Mouse (Mus musculus) neutrophil, adult 83 days (primary cell): ENCODE data around the gene Ubtf. TPM values are rescaled to one million over a fixed set of nuclear protein-coding genes. Genes with fewer than 3 reads are reported as not detected.

Source experiments
- total RNA-seq, 2 experiments: library from RNA; stranded (reverse); gene quantifications; one replicate each; pipeline ENCODE4 v1.2.4; 2023

The Ubtf gene
- total RNA-seq: 10 to 100 TPM; 79.6 to 80.9 TPM

DNA sequence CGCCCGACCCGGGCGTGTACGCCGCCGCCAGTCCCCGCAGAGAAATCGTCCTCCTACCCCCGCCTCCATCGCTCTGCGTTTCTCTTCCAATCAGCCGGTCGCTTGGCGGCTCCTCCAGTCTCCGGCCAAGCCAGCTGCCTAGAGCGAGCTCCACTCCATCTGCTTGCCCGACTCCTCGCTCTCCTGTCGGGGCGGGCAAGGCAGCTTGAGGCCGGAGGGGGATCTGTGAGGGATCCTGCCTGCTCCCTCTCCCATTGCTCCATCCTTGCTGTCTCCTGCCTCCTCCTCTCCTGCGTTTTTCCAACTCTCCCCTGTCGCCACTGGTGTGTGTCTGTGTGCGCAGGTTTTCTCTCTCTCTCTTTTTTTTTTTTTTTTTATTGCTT, at the start of gene Ubtf:
Gene Ubtf, minus strand, starts transcription at position 333 of the 383 bp plus-strand sequence.

DNA sequence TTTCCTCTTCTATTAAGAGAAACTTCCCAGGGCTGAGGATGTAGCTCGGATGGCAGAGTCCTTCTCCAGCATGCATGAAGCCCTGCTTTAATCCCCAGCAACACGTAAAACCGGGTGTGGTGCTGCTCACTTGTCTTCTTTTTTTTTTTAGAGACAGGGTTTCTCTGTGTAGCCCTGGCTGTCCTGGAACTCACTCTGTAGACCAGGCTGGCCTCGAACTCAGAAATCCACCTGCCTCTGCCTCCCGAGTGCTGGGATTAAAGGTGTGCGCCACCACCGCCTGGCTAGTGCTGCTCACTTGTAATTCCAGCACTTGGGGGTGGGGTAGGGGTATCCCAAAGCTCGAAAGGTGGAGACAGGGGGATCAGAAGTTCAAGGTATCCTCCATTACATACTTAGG, 46.6 kb upstream of the Ubtf start, which contains the start of gene Slc4a1:
Gene Slc4a1, minus strand, starts transcription at position 101 of the 400 bp plus-strand sequence.

DNA sequence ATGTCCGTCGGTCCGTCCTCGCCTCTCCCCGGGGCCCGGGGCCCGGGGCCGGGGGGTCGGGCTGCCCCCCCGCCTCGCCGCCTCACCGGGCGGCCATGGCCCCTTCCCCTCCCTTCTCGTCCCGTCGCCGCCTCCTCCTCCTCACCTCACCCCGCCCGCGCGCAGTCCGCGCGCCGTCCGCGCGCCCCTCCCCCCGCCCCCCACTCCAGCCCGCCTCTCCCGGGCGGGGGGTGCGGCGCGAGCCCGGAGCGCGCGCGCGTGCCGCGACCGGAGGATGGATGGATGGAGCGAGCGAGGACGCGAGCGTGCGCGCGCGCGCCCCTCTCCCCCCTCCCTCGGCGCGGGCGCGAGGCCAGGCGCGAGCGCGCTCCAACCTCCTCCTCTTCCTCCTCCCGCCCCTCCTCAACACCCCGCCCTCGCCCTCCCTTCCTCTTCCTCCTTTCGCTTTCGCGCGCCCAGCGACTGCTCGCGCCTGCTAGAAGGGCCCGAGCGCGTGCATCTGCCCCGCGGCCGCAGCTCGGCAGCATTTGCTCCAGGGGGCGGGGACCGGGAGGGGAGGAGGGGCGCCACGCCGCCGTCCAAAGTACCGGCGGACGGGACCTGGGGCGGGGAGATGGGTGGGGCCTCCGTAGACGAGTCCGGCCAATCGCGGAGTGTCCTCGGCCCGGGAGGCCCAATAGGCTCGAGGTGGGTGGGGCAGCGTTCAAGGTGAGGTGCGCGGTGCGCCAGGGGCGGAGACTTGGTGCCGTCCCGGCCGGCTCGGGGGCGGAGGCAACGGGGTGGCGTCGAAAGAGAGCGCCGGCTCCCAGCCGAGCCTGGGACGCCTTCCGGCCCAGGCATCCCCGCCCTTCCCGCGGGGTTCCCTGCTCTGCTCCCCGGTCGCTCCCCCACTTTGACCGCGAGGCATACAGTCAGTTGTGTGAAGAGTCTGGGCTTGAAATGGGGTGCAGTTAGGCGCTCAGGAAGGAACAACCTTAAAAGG, 22.8 kb downstream of the Ubtf start, which contains the start of gene Atxn7l3:
Gene Atxn7l3, minus strand, starts transcription at position 141 of the 982 bp plus-strand sequence.

DNA sequence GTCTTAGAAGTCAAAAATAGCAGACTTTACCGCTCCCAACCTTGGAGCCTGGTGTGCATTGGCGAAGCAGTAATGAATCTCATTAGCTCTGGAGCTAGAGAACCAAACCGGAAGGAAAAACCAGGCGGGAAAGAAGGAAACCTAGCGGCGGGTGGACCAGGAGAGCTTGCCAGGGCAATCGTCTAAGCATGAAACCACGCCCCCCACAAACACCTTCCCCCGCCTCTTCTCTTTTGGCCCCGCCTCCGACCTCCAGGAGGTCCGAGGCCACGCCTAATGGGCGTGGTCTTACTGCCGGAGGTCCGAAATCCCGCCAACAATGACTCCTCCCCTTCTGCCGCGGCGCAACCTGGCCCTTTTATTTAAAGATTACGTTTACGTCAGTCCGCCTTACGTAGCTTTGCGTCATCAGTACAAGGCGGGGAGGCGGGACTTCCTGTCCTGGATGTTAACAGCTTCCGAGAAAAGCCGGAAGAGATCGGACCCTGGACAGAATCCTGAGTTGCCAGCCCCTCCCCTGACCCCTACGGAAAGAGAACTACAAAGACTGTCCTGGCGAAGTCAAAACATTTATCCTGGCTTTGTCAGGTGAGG, 34.9 kb downstream of the Ubtf start, which contains the start of gene Tmub2:
Gene Tmub2, plus strand, starts transcription at position 431 of the 594 bp plus-strand sequence.

DNA sequence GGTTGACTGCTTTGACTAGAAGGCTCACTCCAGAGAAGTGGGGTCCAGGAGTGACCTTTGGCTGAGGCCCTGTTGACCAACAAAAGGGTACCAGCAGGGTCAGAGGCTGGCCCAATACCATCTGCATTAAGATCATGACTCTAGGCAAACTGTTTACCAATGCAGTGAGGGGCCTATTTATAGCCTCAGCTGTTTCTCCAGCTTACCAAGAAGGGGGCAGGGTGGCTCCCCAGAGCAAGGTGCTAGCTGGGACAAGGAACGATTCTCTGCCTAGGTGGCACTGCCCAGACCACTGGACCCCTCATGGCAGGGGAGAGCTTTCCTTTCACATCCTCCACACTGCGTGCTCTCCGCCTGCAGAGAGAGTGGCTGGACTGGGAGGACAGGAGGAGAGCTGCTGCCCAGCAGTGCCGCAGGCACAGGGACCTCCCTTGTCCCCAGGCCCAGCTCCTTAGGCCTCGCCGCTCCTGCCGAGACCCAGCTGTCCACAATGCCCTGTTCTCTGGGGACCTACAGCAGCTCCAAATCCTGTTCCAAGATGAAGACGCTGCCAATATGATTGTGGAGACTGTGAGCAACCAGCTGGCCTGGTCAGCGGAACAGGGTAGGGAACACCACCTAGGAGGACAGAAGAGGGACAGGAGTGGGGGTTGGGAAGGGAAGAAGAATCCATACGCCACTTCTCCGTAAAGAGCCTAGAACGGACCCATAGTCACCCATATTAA, 50.9 kb downstream of the Ubtf start, which contains the start of gene Asb16:
Gene Asb16, plus strand, starts transcription at position 224 of the 725 bp plus-strand sequence.

Other genes starting within 250 kb of the Ubtf start
- gene Mpp2, start 231.2 kb downstream of the Ubtf start, total RNA-seq: 1 to 10 TPM; 1.2 to 2.6 TPM
- not detected for gene Ppy, start 218.4 kb downstream of the Ubtf start, total RNA-seq
- not detected for gene Pyy, start 211.9 kb downstream of the Ubtf start, total RNA-seq
- gene Nags, start 174.2 kb downstream of the Ubtf start, total RNA-seq: not detected
- 1 to 10 TPM; 8.7 to 9.7 TPM for gene Tmem101, start 163.3 kb downstream of the Ubtf start, total RNA-seq
- 10 to 100 TPM; 34.9 to 35.5 TPM for gene Lsm12, start 134.4 kb downstream of the Ubtf start, total RNA-seq
- 10 to 100 TPM; 21.0 to 22.3 TPM for gene G6pc3, start 130.1 kb downstream of the Ubtf start, total RNA-seq
- gene Hdac5, start 89.6 kb downstream of the Ubtf start, total RNA-seq: 100 to 1,000 TPM; 101 to 110 TPM
- 1 to 10 TPM; 8.7 to 9.4 TPM for gene BC030867, start 70.9 kb downstream of the Ubtf start, total RNA-seq
- under 1 TPM in 1 of 2 experiments, not detected in 1; 0.13 TPM for gene Asb16, start 51.0 kb downstream of the Ubtf start, total RNA-seq
- 10 to 100 TPM; 44.9 to 45.2 TPM for gene Tmub2, start 34.8 kb downstream of the Ubtf start, total RNA-seq
- gene Atxn7l3, start 23.1 kb downstream of the Ubtf start, total RNA-seq: 10 to 100 TPM; 54.9 to 66.5 TPM
- 10 to 100 TPM; 42.9 to 79.0 TPM for gene Slc4a1, start 46.5 kb upstream of the Ubtf start, total RNA-seq
- not detected for gene Rundc3a, start 73.7 kb upstream of the Ubtf start, total RNA-seq
- gene Slc25a39, start 88.2 kb upstream of the Ubtf start, total RNA-seq: 10 to 100 TPM; 44.2 to 50.6 TPM
- gene Grn, start 110.6 kb upstream of the Ubtf start, total RNA-seq: 100 to 1,000 TPM; 301 to 325 TPM
- not detected for gene Fam171a2, start 127.9 kb upstream of the Ubtf start, total RNA-seq
- gene Itga2b, start 150.4 kb upstream of the Ubtf start, total RNA-seq: 10 to 100 TPM; 12.1 to 14.4 TPM
- 10 to 100 TPM; 30.4 to 33.3 TPM for gene Gpatch8, start 236.7 kb upstream of the Ubtf start, total RNA-seq